Mouse (Mus musculus): Measurements from ENCODE around the gene Cpa4. TPM values are rescaled to one million over a fixed set of nuclear protein-coding genes. Genes with fewer than 3 reads are reported as not detected.
A peak's percentile ranks its signal among the peaks of the same experiment; 100 is the strongest.

Gene Cpa4
- total and polyA plus RNA-seq, 3 experiments, result not detected

DNA sequence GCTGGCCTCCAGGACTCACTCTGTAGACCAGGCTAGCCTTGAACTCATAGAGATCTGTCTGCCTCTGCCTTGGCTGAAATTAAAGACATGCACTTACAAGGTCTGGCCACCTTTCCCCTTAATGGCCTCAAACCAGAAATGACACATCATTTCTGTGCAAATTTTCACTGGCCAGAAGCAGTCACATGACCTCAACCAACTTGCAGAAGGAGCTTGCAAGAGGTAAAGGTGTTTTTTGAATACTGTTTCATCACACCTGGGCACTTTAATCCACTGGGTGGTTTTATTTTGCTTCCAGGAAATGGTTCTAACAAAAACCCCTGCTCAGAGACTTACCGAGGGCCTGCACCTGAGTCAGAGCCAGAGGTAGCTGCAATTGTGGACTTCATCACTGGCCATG is 61.8 kb downstream of the Cpa4 start:
- Histone ChIP-seq H3K36me3 (replicated peaks in 1 of 2; ENCODE audit: control insufficient read depth in 1 of 2, insufficient read depth in 1 of 2, low read length in 1 of 2) (no peaks in the 10 kb centered on the region), H3K9ac (ENCODE audit: insufficient read depth, low read depth) (no peak overlapping the region), H3K9me3 (replicated peaks; ENCODE audit: low read length) (no peaks in the 10 kb centered on the region), H3K4me1 (ENCODE audit: control insufficient read depth in 1 of 2, insufficient read depth in 2 of 2) (peaks cover 9 to 17% of the 10 kb centered on the region in 2 experiments), H3K27me3 (replicated peaks) (no peaks in the 10 kb centered on the region), H3K79me2 (replicated peaks; ENCODE audit: control insufficient read depth, extremely low read depth, insufficient read depth, poor library complexity, severe bottlenecking) (no peaks in the 10 kb centered on the region), H3K4me2 (ENCODE audit: insufficient read depth, low read depth, poor library complexity, severe bottlenecking) (no peak overlapping the region), H3K27ac (ENCODE audit: insufficient read depth, low read depth) (no peak overlapping the region), H3K4me3 (replicated peaks in 1 of 3; ENCODE audit: low read depth in 2 of 3, low read length in 2 of 3, poor library complexity in 1 of 3) (no peak overlapping the region)
- TF ChIP-seq MAX (IDR thresholded peaks at IDR 0.05; ENCODE audit: low read length), result no peak
- peak; percentile 59 for TF ChIP-seq USF1 (IDR thresholded peaks at IDR 0.05; ENCODE audit: low read depth, low read length)
- 0 out of 2 replicates have a peak, but pooled peaks have one; percentile 5 for TF ChIP-seq BHLHE40 (IDR thresholded peaks at IDR 0.05; ENCODE audit: low read depth, low read length)
- in situ Hi-C loops (cut with MboI; ENCODE audit: low pct_ligation_motif_present, low pct_unique_long_range_greater_than_20kb, low sequenced_read_pairs) (no loop called here), dilution Hi-C loops (cut with MboI; ENCODE audit: extremely low pct_ligation_motif_present, extremely low pct_unique_long_range_greater_than_20kb, low sequenced_read_pairs) (no loop called here)
- peak; percentile 14 for DNase-seq (ENCODE audit: extremely low read depth)

DNA sequence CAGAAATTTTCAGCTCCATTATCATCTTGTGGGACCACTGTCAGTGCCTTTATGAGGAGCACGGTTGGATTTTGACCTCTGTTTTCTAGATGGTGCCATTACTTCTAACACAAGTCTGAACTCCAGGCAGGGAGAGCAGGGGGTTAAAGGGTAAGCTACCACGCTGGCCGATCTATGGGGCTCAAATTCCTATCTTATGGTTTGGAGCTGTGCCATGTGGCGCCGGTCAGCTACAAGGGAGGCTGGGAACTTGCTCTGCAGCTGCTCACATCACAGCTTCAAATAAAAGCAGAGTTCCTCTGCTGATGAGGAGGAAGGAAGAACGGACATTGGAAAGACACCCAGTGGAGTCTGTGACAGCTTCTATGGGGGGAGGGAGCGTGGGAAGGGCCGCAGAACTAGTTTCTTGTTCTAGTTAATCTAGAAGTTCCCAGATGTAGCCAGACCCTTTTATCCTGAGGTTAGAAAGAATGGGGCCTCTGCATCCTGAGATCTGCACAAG is 67.2 kb downstream of the Cpa4 start:
- in situ Hi-C loops (cut with MboI; ENCODE audit: low pct_ligation_motif_present, low pct_unique_long_range_greater_than_20kb, low sequenced_read_pairs) (no loop called here), dilution Hi-C loops (cut with MboI; ENCODE audit: extremely low pct_ligation_motif_present, extremely low pct_unique_long_range_greater_than_20kb, low sequenced_read_pairs) (no loop called here)
- H3K9ac ChIP-seq (ENCODE audit: insufficient read depth, low read depth), result no peak overlapping the region
- no peaks in the 10 kb centered on the region for H3K36me3 ChIP-seq (replicated peaks in 1 of 2; ENCODE audit: control insufficient read depth in 1 of 2, insufficient read depth in 1 of 2, low read length in 1 of 2)
- H3K27ac ChIP-seq (ENCODE audit: insufficient read depth, low read depth), result no peak overlapping the region
- H3K4me2 ChIP-seq (ENCODE audit: insufficient read depth, low read depth, poor library complexity, severe bottlenecking), result no peak overlapping the region
- no peaks in the 10 kb centered on the region for H3K9me3 ChIP-seq (replicated peaks; ENCODE audit: low read length)
- no peak for DNase-seq (ENCODE audit: extremely low read depth)
- no peaks in the 10 kb centered on the region for H3K27me3 ChIP-seq (replicated peaks)
- TF ChIP-seq ELF1 (IDR thresholded peaks at IDR 0.05; ENCODE audit: low read depth, low read length) (no peak), POLR2AphosphoS2 (IDR thresholded peaks at IDR 0.05; ENCODE audit: low read depth, low read length) (no peak), MYC (IDR thresholded peaks at IDR 0.05; ENCODE audit: low read depth, low read length) (no peak), UBTF (IDR thresholded peaks at IDR 0.05; ENCODE audit: low read depth, low read length) (no peak), USF2 (conservative IDR thresholded peaks at IDR 0.05; ENCODE audit: low read depth, low read length) (no peak), ZNF384 (IDR thresholded peaks at IDR 0.05; ENCODE audit: low read depth, low read length) (no peak), MAFK (IDR thresholded peaks at IDR 0.05; ENCODE audit: insufficient replicate concordance, low read length) (no peak), TBP (conservative IDR thresholded peaks at IDR 0.05; ENCODE audit: low read depth, low read length) (no peak), TCF12 (IDR thresholded peaks at IDR 0.05; ENCODE audit: low read depth, low read length) (no peak), MXI1 (IDR thresholded peaks at IDR 0.05; ENCODE audit: low read depth, low read length) (no peak), ETS1 (conservative IDR thresholded peaks at IDR 0.05; ENCODE audit: low read depth, low read length) (no peak), CHD1 (IDR thresholded peaks at IDR 0.05; ENCODE audit: low read depth, low read length) (no peak), ZKSCAN1 (IDR thresholded peaks at IDR 0.05; ENCODE audit: borderline replicate concordance, low read depth, low read length) (no peak), POLR2A (IDR thresholded peaks at IDR 0.05; ENCODE audit: low read depth, low read length) (no peak), RAD21 (IDR thresholded peaks at IDR 0.05; ENCODE audit: low read depth, low read length) (no peak), USF1 (IDR thresholded peaks at IDR 0.05; ENCODE audit: low read depth, low read length) (no peak), ZMIZ1 (IDR thresholded peaks at IDR 0.05; ENCODE audit: low read depth, low read length) (no peak), MEF2A (IDR thresholded peaks at IDR 0.05; ENCODE audit: borderline replicate concordance, low read depth, low read length) (no peak), NELFE (IDR thresholded peaks at IDR 0.05; ENCODE audit: low read depth, low read length) (no peak)
- no peaks in the 10 kb centered on the region for H3K4me1 ChIP-seq (ENCODE audit: control insufficient read depth in 1 of 2, insufficient read depth in 2 of 2)
- no peaks in the 10 kb centered on the region for H3K79me2 ChIP-seq (replicated peaks; ENCODE audit: control insufficient read depth, extremely low read depth, insufficient read depth, poor library complexity, severe bottlenecking)
- no peak overlapping the region for H3K4me3 ChIP-seq (replicated peaks in 1 of 3; ENCODE audit: low read depth in 2 of 3, low read length in 2 of 3, poor library complexity in 1 of 3)
